Mouse (Mus musculus): ENCODE measurements around the gene Bves. TPM values are rescaled to one million over a fixed set of nuclear protein-coding genes. Genes with fewer than 3 reads are reported as not detected.
"Not testable (repeated sequence)": the region's sequence is repeated elsewhere in the genome, so short reads cannot be mapped to it uniquely, and the experiment has no call there.

The Bves gene
- not detected in 2 replicates for total RNA-seq (2014; fragmentation: Nextera tagmentation)
- 0.05 and 0.06 TPM in 2 replicates for total RNA-seq (2017)
- polyA plus RNA-seq (2012) = not detected in 2 replicates

DNA sequence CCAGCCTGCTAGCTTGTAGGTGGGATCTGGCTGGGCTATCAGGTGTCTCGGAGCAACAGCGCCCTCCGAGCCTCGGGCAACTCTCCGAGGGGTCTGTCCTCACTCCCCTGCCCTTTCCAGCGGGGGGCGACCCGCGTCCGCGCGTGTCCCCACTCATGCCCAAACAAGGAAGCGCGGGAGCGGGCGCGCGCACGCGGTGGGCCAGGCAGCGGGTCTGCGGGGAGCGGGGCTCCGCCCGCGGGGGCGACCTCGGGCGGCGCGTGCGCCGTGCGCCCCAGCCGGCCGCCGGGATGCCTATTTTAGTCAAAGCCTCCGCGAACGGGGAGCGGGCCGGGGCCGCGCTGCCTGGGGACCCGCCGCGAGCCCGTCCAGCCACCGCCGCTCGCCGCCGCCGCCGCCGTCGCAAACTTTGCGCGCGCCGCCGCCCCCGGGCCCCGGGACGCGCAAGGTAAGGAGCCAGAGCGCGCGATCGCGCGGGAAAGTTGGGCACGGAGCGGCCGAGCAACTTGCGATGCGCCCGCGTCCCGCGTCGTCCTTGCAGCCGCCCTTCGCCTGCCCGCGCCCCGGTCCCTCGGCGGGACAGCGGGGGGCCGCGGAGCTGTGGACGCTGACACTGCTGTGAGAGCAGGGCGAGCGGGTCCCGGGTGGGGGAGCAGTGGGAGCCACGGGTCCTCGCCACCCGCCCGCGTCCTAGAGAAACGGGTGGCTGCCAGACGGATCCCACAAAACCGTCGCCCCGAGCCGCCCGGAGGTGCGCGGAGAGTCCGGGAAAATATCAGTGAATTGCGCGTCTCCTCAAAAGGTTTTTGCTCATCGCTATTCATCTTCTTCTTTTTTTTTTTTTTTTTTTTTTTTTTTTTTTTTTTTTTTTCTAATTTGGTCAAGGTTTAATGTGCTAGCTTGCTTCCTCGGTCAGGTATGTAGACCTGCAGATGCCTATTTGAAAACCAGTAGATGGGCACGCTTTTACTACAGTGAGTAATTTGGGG lies at the start of gene Bves:
Bves (plus strand) TSS at position 339 of the 989 bp plus-strand sequence.
- H3K4me3 ChIP-seq (ENCODE audit: low read depth, low read length) = no peak within 1 kb of the TSS
- DNase-seq (ENCODE audit: low spot score) = no peak
- no peaks in the 10 kb centered on the region for H3K27me3 ChIP-seq (ENCODE audit: insufficient read depth, low read length)
- H3K9me3 ChIP-seq (replicated peaks) = peaks cover 3% of the 10 kb centered on the region
- H3K4me1 ChIP-seq (ENCODE audit: insufficient read depth, low read depth, low read length) = no peaks in the 10 kb centered on the region
- TF ChIP-seq GATA2 (IDR thresholded peaks at IDR 0.05; ENCODE audit: borderline replicate concordance, low read depth, low read length) = no peak
- no peak for TF ChIP-seq CTCF (IDR thresholded peaks at IDR 0.05; ENCODE audit: low read depth, low read length)
- no peak for TF ChIP-seq GATA1 (IDR thresholded peaks at IDR 0.05; ENCODE audit: borderline replicate concordance, low read length)
- TF ChIP-seq TAL1 (conservative IDR thresholded peaks at IDR 0.05; ENCODE audit: low read depth, low read length) = no peak
- no peaks in the 10 kb centered on the region for H3K36me3 ChIP-seq (replicated peaks)
- ATAC-seq (ENCODE audit: extremely low read depth, insufficient number of reproducible peaks, low FRiP score, poor library complexity, severe bottlenecking) = no peak

DNA sequence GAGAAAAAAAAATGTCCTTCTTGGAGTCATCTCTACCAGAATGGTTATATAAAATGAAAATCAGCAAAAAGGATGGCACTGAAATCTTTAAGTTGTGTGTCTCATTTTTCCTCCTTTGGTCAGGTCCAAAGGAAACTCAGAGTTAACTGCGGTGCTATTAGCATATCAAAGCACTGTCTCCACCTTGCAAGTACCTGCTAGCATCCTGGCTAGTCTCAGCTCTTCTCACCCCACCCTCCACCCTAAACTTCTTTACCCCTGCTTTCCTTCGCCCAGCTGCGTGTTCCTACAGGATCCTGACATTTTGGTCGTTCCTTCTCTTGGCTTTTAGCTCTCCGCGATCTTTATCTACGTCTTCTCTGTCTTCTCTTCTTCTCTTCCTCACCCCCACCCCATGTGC lies 47.2 kb upstream of the Bves start:
- ATAC-seq (ENCODE audit: extremely low read depth, insufficient number of reproducible peaks, low FRiP score, poor library complexity, severe bottlenecking) (no peak), DNase-seq (ENCODE audit: low spot score) (no peak)
- H3K27me3 ChIP-seq (ENCODE audit: insufficient read depth, low read length) = peaks cover 6% of the 10 kb centered on the region
- H3K4me1 ChIP-seq (ENCODE audit: insufficient read depth, low read depth, low read length) = no peaks in the 10 kb centered on the region
- no peaks in the 10 kb centered on the region for H3K36me3 ChIP-seq (replicated peaks)
- H3K4me3 ChIP-seq (ENCODE audit: low read depth, low read length) = no peak overlapping the region
- H3K9me3 ChIP-seq (replicated peaks) = no peaks in the 10 kb centered on the region
- TF ChIP-seq CTCF (IDR thresholded peaks at IDR 0.05; ENCODE audit: low read depth, low read length) (no peak), GATA2 (IDR thresholded peaks at IDR 0.05; ENCODE audit: borderline replicate concordance, low read depth, low read length) (no peak), POLR2AphosphoS5 (IDR thresholded peaks at IDR 0.05; ENCODE audit: insufficient replicate concordance, low read depth, low read length) (no peak), TAL1 (conservative IDR thresholded peaks at IDR 0.05; ENCODE audit: low read depth, low read length) (no peak), GATA1 (IDR thresholded peaks at IDR 0.05; ENCODE audit: borderline replicate concordance, low read length) (no peak)

DNA sequence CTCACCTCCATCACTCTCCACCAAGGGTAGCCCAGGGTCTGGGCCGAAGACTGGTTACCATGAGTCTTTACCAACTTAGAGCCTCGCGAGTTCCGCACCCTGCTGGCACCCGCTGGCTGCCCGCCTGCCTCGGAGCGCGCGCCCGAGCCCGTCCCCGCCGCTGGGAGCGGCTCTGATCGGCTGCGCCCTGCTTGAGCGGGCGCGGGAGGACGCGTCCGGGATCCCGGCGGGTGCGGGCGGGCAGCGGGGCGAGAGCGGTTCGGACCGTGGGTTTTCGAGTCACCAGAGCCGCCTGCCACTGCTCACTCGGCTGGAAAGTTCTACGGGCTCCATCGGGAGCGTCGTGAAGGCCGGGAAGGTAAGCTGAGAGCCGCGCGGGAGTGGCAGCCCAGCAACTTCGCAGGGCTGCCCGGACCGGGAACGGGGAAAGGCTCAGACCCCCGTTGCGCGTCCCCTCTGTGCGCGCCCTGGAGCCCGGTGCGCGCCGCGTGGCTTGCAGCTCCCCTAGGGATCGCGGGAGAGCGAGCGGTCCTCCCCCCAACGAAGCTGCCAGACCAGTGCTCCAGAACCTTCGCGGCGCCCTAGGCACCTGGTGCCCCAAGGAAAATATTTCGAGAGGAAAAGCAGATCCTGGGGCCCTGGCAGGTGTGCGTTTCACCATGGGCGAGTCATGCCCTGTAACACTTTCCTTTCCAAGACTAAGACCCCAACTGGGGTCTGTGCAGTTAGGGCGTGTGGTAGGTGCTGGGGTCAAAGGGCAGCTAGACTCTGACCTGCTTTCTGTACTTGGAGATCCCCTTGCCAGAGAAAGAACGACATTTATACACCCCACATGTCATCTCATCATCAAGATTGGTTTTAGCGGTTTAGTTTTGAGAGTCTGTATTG lies 46.1 kb upstream of the Bves start:
- Histone ChIP-seq H3K27me3 (ENCODE audit: insufficient read depth, low read length) (peaks cover 6% of the 10 kb centered on the region), H3K36me3 (replicated peaks) (no peaks in the 10 kb centered on the region), H3K4me3 (ENCODE audit: low read depth, low read length) (no peak overlapping the region), H3K4me1 (ENCODE audit: insufficient read depth, low read depth, low read length) (no peaks in the 10 kb centered on the region), H3K9me3 (replicated peaks) (no peaks in the 10 kb centered on the region)
- DNase-seq (ENCODE audit: low spot score) (no peak), ATAC-seq (ENCODE audit: extremely low read depth, insufficient number of reproducible peaks, low FRiP score, poor library complexity, severe bottlenecking) (no peak)
- no peak for TF ChIP-seq GATA2 (IDR thresholded peaks at IDR 0.05; ENCODE audit: borderline replicate concordance, low read depth, low read length)
- no peak for TF ChIP-seq GATA1 (IDR thresholded peaks at IDR 0.05; ENCODE audit: borderline replicate concordance, low read length)
- no peak for TF ChIP-seq TAL1 (conservative IDR thresholded peaks at IDR 0.05; ENCODE audit: low read depth, low read length)
- no peak for TF ChIP-seq CTCF (IDR thresholded peaks at IDR 0.05; ENCODE audit: low read depth, low read length)
- no peak for TF ChIP-seq POLR2AphosphoS5 (IDR thresholded peaks at IDR 0.05; ENCODE audit: insufficient replicate concordance, low read depth, low read length)

DNA sequence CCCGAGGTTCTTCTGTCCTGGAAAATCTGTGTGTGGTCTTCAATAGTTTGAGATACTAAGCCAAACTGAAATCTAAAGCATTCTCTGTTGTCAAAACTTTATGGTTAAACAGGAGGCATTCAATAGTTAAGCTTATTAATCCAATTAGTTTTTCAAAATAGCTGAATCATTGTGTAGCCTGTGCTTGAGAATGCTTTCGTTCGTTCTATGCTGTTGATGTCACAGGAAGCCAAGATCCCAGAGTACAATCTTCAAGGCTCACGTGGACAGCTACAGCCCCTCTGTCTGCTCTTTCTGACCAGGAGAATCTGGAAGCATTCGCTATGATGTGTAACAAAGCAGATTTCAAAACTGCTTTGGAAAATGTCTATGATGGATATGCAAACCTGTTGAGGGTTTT lies 45.0 kb upstream of the Bves start:
- peaks cover 6% of the 10 kb centered on the region for H3K27me3 ChIP-seq (ENCODE audit: insufficient read depth, low read length)
- H3K4me1 ChIP-seq (ENCODE audit: insufficient read depth, low read depth, low read length) = no peaks in the 10 kb centered on the region
- no peak overlapping the region for H3K4me3 ChIP-seq (ENCODE audit: low read depth, low read length)
- no peaks in the 10 kb centered on the region for H3K36me3 ChIP-seq (replicated peaks)
- no peak for DNase-seq (ENCODE audit: low spot score)
- ATAC-seq (ENCODE audit: extremely low read depth, insufficient number of reproducible peaks, low FRiP score, poor library complexity, severe bottlenecking) = no peak
- H3K9me3 ChIP-seq (replicated peaks) = no peaks in the 10 kb centered on the region
- TF ChIP-seq CTCF (IDR thresholded peaks at IDR 0.05; ENCODE audit: low read depth, low read length) = no peak
- no peak for TF ChIP-seq TAL1 (conservative IDR thresholded peaks at IDR 0.05; ENCODE audit: low read depth, low read length)
- TF ChIP-seq POLR2AphosphoS5 (IDR thresholded peaks at IDR 0.05; ENCODE audit: insufficient replicate concordance, low read depth, low read length) = no peak
- TF ChIP-seq GATA1 (IDR thresholded peaks at IDR 0.05; ENCODE audit: borderline replicate concordance, low read length) = no peak
- no peak for TF ChIP-seq GATA2 (IDR thresholded peaks at IDR 0.05; ENCODE audit: borderline replicate concordance, low read depth, low read length)

DNA sequence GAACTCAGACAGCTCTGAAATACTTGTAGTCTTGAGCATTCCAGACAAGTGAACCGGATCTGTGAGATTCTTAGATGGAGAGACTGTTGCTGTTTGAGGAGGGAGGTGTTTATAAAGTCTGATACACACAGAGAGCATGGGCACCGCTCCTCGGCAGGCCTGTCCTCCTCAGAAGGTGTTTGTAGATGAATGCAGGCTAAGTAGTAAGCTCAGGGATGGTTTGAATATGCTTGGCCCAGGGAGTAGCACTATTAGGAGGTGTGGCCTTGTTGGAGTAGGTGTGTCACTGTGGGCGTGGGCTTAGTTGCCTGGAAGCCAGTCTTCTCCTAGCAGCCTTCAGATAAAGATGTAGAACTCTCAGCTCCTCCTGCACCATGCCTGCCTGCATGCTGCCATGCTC lies 43.4 kb upstream of the Bves start:
- not testable (repeated sequence) for H3K27me3 ChIP-seq (ENCODE audit: insufficient read depth, low read length); H3K4me1 ChIP-seq (ENCODE audit: insufficient read depth, low read depth, low read length); H3K9me3 ChIP-seq (replicated peaks); H3K36me3 ChIP-seq (replicated peaks); ATAC-seq (ENCODE audit: extremely low read depth, insufficient number of reproducible peaks, low FRiP score, poor library complexity, severe bottlenecking); DNase-seq (ENCODE audit: low spot score); H3K4me3 ChIP-seq (ENCODE audit: low read depth, low read length)

DNA sequence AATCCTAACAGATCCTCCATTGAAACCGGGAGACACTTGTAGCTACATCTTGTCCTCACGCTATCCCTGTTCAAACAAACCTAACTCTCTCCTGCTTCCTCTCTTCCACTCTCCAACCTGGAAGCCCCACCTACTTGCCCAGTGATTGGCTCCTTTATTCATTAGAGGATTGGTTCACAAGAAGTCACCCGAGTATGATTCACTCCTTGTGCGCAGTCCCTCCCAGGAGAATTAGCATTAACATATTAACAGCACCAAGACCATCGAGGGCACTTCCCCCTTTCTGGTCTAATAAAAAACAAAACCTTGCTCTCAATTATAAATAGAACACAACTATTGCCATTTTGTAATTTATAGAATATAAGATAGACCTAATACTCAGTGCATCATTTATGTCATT lies 40.5 kb upstream of the Bves start:
- Histone ChIP-seq H3K36me3 (replicated peaks) (no peaks in the 10 kb centered on the region), H3K27me3 (ENCODE audit: insufficient read depth, low read length) (peaks cover 4% of the 10 kb centered on the region; the same call in 1 of the 2 replicates), H3K9me3 (replicated peaks) (no peaks in the 10 kb centered on the region), H3K4me3 (ENCODE audit: low read depth, low read length) (no peak overlapping the region), H3K4me1 (ENCODE audit: insufficient read depth, low read depth, low read length) (no peaks in the 10 kb centered on the region)
- TF ChIP-seq POLR2AphosphoS5 (IDR thresholded peaks at IDR 0.05; ENCODE audit: insufficient replicate concordance, low read depth, low read length) (no peak), CTCF (IDR thresholded peaks at IDR 0.05; ENCODE audit: low read depth, low read length) (no peak), GATA2 (IDR thresholded peaks at IDR 0.05; ENCODE audit: borderline replicate concordance, low read depth, low read length) (no peak), TAL1 (conservative IDR thresholded peaks at IDR 0.05; ENCODE audit: low read depth, low read length) (no peak), GATA1 (IDR thresholded peaks at IDR 0.05; ENCODE audit: borderline replicate concordance, low read length) (no peak)
- DNase-seq (ENCODE audit: low spot score) (no peak), ATAC-seq (ENCODE audit: extremely low read depth, insufficient number of reproducible peaks, low FRiP score, poor library complexity, severe bottlenecking) (no peak)

All from G1E (cell line).